Mouse (Mus musculus): ENCODE measurements around the gene Prkag2.

Prkag2 gene

GRCm38 (mm10) chr5:24904941-24905340, 195.5 kb downstream of the Prkag2 start:
- 0 out of 2 replicates have a peak, but pooled peaks cover 14% of the 10 kb centered on the region for H3K36me3 ChIP-seq (ENCODE audit: insufficient read depth, low read length)
- TF ChIP-seq CTCF (conservative IDR thresholded peaks at IDR 0.05; ENCODE audit: low read length), result no peak
- TF ChIP-seq NANOG (IDR thresholded peaks at IDR 0.05; ENCODE audit: borderline replicate concordance, low read length), result no peak
- TF ChIP-seq POU5F1 (IDR thresholded peaks at IDR 0.05; ENCODE audit: borderline replicate concordance, low read length), result no peak
- peaks cover 13% of the 10 kb centered on the region for H3K27me3 ChIP-seq (ENCODE audit: insufficient read depth, low read length)
- no peaks in the 10 kb centered on the region for H3K9me3 ChIP-seq (ENCODE audit: low read length)
- no peak overlapping the region for H3K4me3 ChIP-seq (replicated peaks; ENCODE audit: low read length)
- H3K4me1 ChIP-seq (replicated peaks; ENCODE audit: low read depth, low read length), result peaks cover 44% of the 10 kb centered on the region

GRCm38 (mm10) chr5:24904423-24904822, 196.0 kb downstream of the Prkag2 start:
- H3K9me3 ChIP-seq (ENCODE audit: low read length), result no peaks in the 10 kb centered on the region
- H3K4me1 ChIP-seq (replicated peaks; ENCODE audit: low read depth, low read length), result peaks cover 39% of the 10 kb centered on the region
- 0 out of 2 replicates have a peak, but pooled peaks cover 14% of the 10 kb centered on the region for H3K36me3 ChIP-seq (ENCODE audit: insufficient read depth, low read length)
- no peak overlapping the region for H3K4me3 ChIP-seq (replicated peaks; ENCODE audit: low read length)
- peaks cover 13% of the 10 kb centered on the region for H3K27me3 ChIP-seq (ENCODE audit: insufficient read depth, low read length)
- no peak for TF ChIP-seq CTCF (conservative IDR thresholded peaks at IDR 0.05; ENCODE audit: low read length)

GRCm38 (mm10) chr5:24904001-24904400, 196.4 kb downstream of the Prkag2 start:
- H3K27me3 ChIP-seq (ENCODE audit: insufficient read depth, low read length), result peaks cover 13% of the 10 kb centered on the region
- no peaks in the 10 kb centered on the region for H3K9me3 ChIP-seq (ENCODE audit: low read length)
- no peak overlapping the region for H3K4me3 ChIP-seq (replicated peaks; ENCODE audit: low read length)
- H3K36me3 ChIP-seq (ENCODE audit: insufficient read depth, low read length), result 0 out of 2 replicates have a peak, but pooled peaks cover 14% of the 10 kb centered on the region
- H3K4me1 ChIP-seq (replicated peaks; ENCODE audit: low read depth, low read length), result peaks cover 37% of the 10 kb centered on the region
- TF ChIP-seq POU5F1 (IDR thresholded peaks at IDR 0.05; ENCODE audit: borderline replicate concordance, low read length) (no peak), NANOG (IDR thresholded peaks at IDR 0.05; ENCODE audit: borderline replicate concordance, low read length) (no peak), CTCF (conservative IDR thresholded peaks at IDR 0.05; ENCODE audit: low read length) (no peak)

DNA sequence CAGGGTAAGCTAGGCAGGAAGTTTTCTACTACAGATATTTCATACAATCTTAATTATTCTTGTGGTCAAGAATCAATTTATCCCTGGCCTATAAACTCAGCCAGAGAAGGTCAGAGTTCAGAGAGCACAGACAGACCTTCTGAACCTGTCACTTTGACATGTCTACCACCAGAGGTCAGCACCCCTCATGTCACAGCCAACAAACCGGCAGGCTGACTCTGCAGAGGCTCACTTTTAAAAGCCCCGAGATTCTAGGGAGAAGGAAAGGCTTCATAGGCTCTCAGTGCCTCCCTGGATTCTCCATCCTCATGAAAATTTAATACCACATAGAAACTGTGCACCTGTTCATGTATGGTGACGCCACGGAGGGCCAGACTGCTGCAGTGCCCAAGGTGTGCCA, 197.6 kb downstream of the Prkag2 start:
- no peak for TF ChIP-seq NANOG (IDR thresholded peaks at IDR 0.05; ENCODE audit: borderline replicate concordance, low read length)
- no peak for TF ChIP-seq POU5F1 (IDR thresholded peaks at IDR 0.05; ENCODE audit: borderline replicate concordance, low read length)
- peak; percentile 70 for TF ChIP-seq CTCF (conservative IDR thresholded peaks at IDR 0.05; ENCODE audit: low read length)
- Histone ChIP-seq H3K27me3 (ENCODE audit: insufficient read depth, low read length) (peaks cover 13% of the 10 kb centered on the region), H3K9me3 (ENCODE audit: low read length) (no peaks in the 10 kb centered on the region), H3K36me3 (ENCODE audit: insufficient read depth, low read length) (0 out of 2 replicates have a peak, but pooled peaks cover 14% of the 10 kb centered on the region), H3K4me1 (replicated peaks; ENCODE audit: low read depth, low read length) (peaks cover 35% of the 10 kb centered on the region), H3K4me3 (replicated peaks; ENCODE audit: low read length) (no peak overlapping the region)

DNA sequence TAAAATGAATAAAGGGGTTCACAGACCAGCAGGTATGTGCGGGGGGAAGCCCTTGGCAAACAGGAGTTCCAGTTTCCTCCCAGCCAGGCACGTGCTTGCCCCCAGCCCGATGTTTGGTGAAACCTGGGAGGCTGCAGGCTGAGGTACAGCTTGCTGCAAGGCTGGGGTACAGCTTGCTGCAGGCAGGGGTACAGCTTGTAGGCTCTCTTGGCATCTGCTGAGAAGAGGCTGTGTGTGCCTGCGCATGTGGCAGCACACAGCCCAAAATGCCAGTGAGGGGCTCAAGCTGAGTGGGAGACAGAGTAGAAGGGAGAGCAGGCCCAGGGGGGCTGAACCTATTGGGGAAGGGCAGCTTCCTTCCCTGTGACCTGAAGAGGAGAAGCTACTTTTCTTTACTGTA, 204.8 kb downstream of the Prkag2 start:
- Histone ChIP-seq H3K4me3 (replicated peaks; ENCODE audit: low read length) (no peak overlapping the region), H3K27me3 (ENCODE audit: insufficient read depth, low read length) (no peaks in the 10 kb centered on the region), H3K4me1 (replicated peaks; ENCODE audit: low read depth, low read length) (peaks cover 40% of the 10 kb centered on the region), H3K9me3 (ENCODE audit: low read length) (no peaks in the 10 kb centered on the region), H3K36me3 (ENCODE audit: insufficient read depth, low read length) (no peaks in the 10 kb centered on the region)
- TF ChIP-seq NANOG (IDR thresholded peaks at IDR 0.05; ENCODE audit: borderline replicate concordance, low read length) (no peak), CTCF (conservative IDR thresholded peaks at IDR 0.05; ENCODE audit: low read length) (no peak), POU5F1 (IDR thresholded peaks at IDR 0.05; ENCODE audit: borderline replicate concordance, low read length) (no peak)

DNA sequence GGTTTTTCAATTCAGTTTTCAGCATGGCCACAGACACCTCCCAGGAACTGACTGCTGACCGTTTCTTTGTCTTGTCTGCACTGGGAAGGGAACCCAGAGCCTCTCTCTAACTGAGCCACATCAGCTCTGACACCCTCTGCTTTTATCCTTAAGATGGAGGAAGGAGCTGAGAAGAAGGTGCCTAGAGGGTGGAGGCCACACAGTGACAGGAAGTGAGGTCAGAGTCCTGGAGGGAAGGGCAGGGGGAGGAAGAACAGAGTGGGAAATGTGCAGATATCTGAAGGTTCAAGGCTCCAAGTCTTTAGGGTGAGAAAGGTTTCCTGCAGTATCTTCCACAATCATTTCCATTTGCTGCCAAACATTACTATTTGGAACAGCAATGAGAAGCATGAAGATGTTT, 205.6 kb downstream of the Prkag2 start:
- Histone ChIP-seq H3K4me3 (replicated peaks; ENCODE audit: low read length) (no peak overlapping the region), H3K9me3 (ENCODE audit: low read length) (no peaks in the 10 kb centered on the region), H3K27me3 (ENCODE audit: insufficient read depth, low read length) (no peaks in the 10 kb centered on the region), H3K4me1 (replicated peaks; ENCODE audit: low read depth, low read length) (peaks cover 45% of the 10 kb centered on the region), H3K36me3 (ENCODE audit: insufficient read depth, low read length) (no peaks in the 10 kb centered on the region)
- TF ChIP-seq POU5F1 (IDR thresholded peaks at IDR 0.05; ENCODE audit: borderline replicate concordance, low read length) (no peak), NANOG (IDR thresholded peaks at IDR 0.05; ENCODE audit: borderline replicate concordance, low read length) (no peak), CTCF (conservative IDR thresholded peaks at IDR 0.05; ENCODE audit: low read length) (no peak)

DNA sequence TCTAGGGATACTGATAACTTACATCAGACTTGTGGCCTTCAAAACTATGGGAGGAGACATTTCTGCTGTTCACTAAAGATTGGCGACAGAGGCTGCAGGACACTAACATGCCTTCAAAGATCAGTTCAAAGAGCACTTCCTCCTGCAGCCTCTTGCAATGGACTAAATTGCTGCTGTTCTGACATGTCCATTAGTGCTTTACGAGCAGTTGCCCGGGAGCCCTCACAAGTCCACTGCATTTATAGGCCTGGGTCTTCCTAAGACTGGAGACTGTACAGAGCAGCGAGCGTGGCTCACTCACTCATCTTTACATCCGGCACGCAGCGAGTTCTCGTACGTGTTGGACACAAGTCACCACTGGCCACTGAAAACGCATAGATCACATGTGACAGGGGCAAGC, 208.0 kb downstream of the Prkag2 start:
- peaks cover 7% of the 10 kb centered on the region; the same call in 1 of the 2 replicates for H3K36me3 ChIP-seq (ENCODE audit: insufficient read depth, low read length)
- no peaks in the 10 kb centered on the region for H3K27me3 ChIP-seq (ENCODE audit: insufficient read depth, low read length)
- no peaks in the 10 kb centered on the region for H3K9me3 ChIP-seq (ENCODE audit: low read length)
- H3K4me3 ChIP-seq (replicated peaks; ENCODE audit: low read length), result peak overlapping the region; percentile 65
- TF ChIP-seq NANOG (IDR thresholded peaks at IDR 0.05; ENCODE audit: borderline replicate concordance, low read length), result no peak
- no peak for TF ChIP-seq CTCF (conservative IDR thresholded peaks at IDR 0.05; ENCODE audit: low read length)
- no peak for TF ChIP-seq POU5F1 (IDR thresholded peaks at IDR 0.05; ENCODE audit: borderline replicate concordance, low read length)
- peaks cover 52% of the 10 kb centered on the region for H3K4me1 ChIP-seq (replicated peaks; ENCODE audit: low read depth, low read length)

DNA sequence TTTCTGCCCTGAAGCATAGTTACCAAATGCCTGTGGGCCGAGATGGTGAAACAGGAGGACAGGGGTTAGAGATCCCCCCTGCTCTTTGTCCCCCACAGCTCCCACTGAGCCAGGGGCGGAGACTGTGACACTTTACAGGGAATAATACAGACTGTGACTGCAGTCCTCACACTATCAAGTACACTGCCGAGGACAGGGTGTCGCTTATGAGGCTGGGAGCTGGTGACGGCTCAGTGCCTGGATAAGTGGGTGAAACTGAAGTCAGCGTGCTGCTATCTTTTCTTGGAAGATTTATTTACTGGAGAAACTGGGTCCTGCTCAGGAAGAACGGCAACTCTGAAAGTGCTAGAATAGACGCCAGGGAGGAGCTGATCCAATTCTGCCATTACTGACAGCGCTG, 210.6 kb downstream of the Prkag2 start:
- no peaks in the 10 kb centered on the region for H3K9me3 ChIP-seq (ENCODE audit: low read length)
- no peaks in the 10 kb centered on the region for H3K27me3 ChIP-seq (ENCODE audit: insufficient read depth, low read length)
- no peak overlapping the region for H3K4me3 ChIP-seq (replicated peaks; ENCODE audit: low read length)
- H3K36me3 ChIP-seq (ENCODE audit: insufficient read depth, low read length), result peaks cover 31% of the 10 kb centered on the region
- TF ChIP-seq POU5F1 (IDR thresholded peaks at IDR 0.05; ENCODE audit: borderline replicate concordance, low read length), result no peak
- TF ChIP-seq NANOG (IDR thresholded peaks at IDR 0.05; ENCODE audit: borderline replicate concordance, low read length), result no peak
- TF ChIP-seq CTCF (conservative IDR thresholded peaks at IDR 0.05; ENCODE audit: low read length), result no peak
- H3K4me1 ChIP-seq (replicated peaks; ENCODE audit: low read depth, low read length), result peaks cover 45% of the 10 kb centered on the region

DNA sequence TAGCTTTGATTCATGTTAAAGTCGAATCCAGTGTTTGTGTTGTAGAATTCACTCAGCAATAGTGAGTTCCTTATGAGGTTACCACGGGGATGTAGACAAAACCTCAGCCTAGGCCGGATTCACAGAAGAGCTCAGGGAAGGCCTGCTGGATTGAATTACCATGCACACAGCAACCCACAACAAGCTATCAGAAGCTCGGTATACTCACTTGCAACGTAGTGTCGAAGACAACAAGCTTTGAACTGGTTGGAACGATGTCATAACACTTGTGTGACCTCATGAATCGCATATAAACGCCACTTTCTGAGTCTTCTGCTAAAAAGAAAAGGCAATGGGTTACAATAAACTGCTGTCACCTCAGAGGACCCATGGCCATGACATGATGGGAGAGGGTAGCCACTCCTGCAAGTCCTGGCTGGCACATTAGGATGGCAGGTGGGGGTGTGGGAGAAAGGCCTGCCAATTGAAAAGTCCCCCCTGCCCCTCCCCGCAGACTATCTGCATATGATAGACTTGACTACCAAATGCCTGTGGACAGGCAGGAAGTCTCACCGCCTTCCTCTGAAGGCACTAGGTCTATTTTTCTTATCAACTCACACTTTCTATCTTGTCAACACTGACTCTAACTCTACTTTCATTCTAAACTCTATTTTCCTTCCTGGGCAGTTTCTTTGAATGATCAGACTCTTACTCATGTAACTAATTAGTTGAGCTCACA, 211.4 kb downstream of the Prkag2 start:
- H3K4me3 ChIP-seq (replicated peaks; ENCODE audit: low read length), result no peak overlapping the region
- H3K4me1 ChIP-seq (replicated peaks; ENCODE audit: low read depth, low read length), result peaks cover 37% of the 10 kb centered on the region
- H3K9me3 ChIP-seq (ENCODE audit: low read length), result no peaks in the 10 kb centered on the region
- H3K27me3 ChIP-seq (ENCODE audit: insufficient read depth, low read length), result no peaks in the 10 kb centered on the region
- H3K36me3 ChIP-seq (ENCODE audit: insufficient read depth, low read length), result peaks cover 32% of the 10 kb centered on the region
- TF ChIP-seq CTCF (conservative IDR thresholded peaks at IDR 0.05; ENCODE audit: low read length), result no peak
- no peak for TF ChIP-seq NANOG (IDR thresholded peaks at IDR 0.05; ENCODE audit: borderline replicate concordance, low read length)
- TF ChIP-seq POU5F1 (IDR thresholded peaks at IDR 0.05; ENCODE audit: borderline replicate concordance, low read length), result no peak

All from E14TG2a.4 (cell line).